Mouse (Mus musculus) cerebellum, postnatal 25 days (tissue): Measurements from ENCODE around the gene Myef2.

Experiments
- DNase-seq, 2 experiments: peaks; one replicate each; pipeline ENCODE4 v3.0.0; 2021; ENCODE audit warnings: mixed read lengths in 2 of 2

The Myef2 gene

GRCm38 (mm10) chr2:125067373-125067772, 56.1 kb downstream of the Myef2 start:
- no peak for DNase-seq

- no peak for DNase-seq
These were observed 60.5 kb downstream of the Myef2 start for GRCm38 (mm10) chr2:125062944-125063343.

- no peak for DNase-seq
These were observed 62.0 kb downstream of the Myef2 start for GRCm38 (mm10) chr2:125061451-125061850.

- peak in 1 of 2 experiments; percentile 45 for DNase-seq
These were observed 66.1 kb downstream of the Myef2 start for GRCm38 (mm10) chr2:125057250-125057815.

- DNase-seq: no peak
These were observed 68.1 kb downstream of the Myef2 start for GRCm38 (mm10) chr2:125055316-125055903.
